Mouse (Mus musculus) stomach, embryonic 15.5 days (tissue): Measurements from ENCODE around the gene Rps6kb2. TPM values are rescaled to one million over a fixed set of nuclear protein-coding genes. Genes with fewer than 3 reads are reported as not detected.

Experiments
- ATAC-seq: fragments of 200-750 bp; cut with Nextera tagmentation; 2 replicates; pipeline ENCODE4 v1.8.0; 2017; ENCODE audit warnings: low read depth, moderate number of reproducible peaks, moderate TSS enrichment; ENCODE audit not compliant: insufficient read depth, low FRiP score
- H3K27ac ChIP-seq: fragments of 300-500 bp; sonication (generic); 2 replicates; pipeline ENCODE4 v1.5.1; 2015; ENCODE audit warnings: mild to moderate bottlenecking, inconsistent platforms
- H3K27me3 ChIP-seq: fragments of 300-500 bp; sonication (generic); replicated peaks from 2 replicates; pipeline ENCODE4 v1.6.1; 2015; ENCODE audit warnings: inconsistent platforms
- H3K36me3 ChIP-seq: fragments of 300-500 bp; sonication (generic); 2 replicates; pipeline ENCODE4 v1.6.1; 2015; ENCODE audit warnings: inconsistent platforms
- H3K4me1 ChIP-seq: fragments of 300-500 bp; sonication (generic); 2 replicates; pipeline ENCODE4 v1.6.1; 2015; ENCODE audit warnings: inconsistent platforms
- H3K4me2 ChIP-seq: fragments of 300-500 bp; sonication (generic); 2 replicates; pipeline ENCODE4 v1.6.1; 2015; ENCODE audit warnings: mild to moderate bottlenecking, inconsistent platforms
- H3K4me3 ChIP-seq: fragments of 300-500 bp; sonication (generic); replicated peaks from 2 replicates; pipeline ENCODE4 v1.5.1; 2015; ENCODE audit warnings: inconsistent platforms
- H3K9ac ChIP-seq: fragments of 300-500 bp; sonication (generic); 2 replicates; pipeline ENCODE4 v1.6.1; 2015; ENCODE audit warnings: inconsistent platforms
- H3K9me3 ChIP-seq: fragments of 300-500 bp; sonication (generic); 2 replicates; pipeline ENCODE4 v1.6.1; 2016; ENCODE audit warnings: inconsistent platforms
- WGBS: fragments of 180-500 bp; shearing (Covaris S2); methylation state at CpG from one replicate; pipeline ENCODE4 v1.1.7; 2015; 5-methylcytosine and 5-hydroxymethylcytosine counted together
- polyA plus RNA-seq: library from polyadenylated mRNA; unstranded; fragments of >200 nt; fragmentation: Nextera tagmentation; extraction: Ambion mirVana; gene quantifications from 2 replicates; pipeline ENCODE4 v1.2.1, GENCODE M21; 2015

Rps6kb2 gene
- polyA plus RNA-seq, 1 experiment from 2014 or later, result 44.7 TPM

- 68% methylated on average over 3 of the region's 3 CpGs for WGBS
- H3K4me2 ChIP-seq, result no peak overlapping the region
- H3K9ac ChIP-seq, result no peak overlapping the region
- H3K4me3 ChIP-seq, result no peak overlapping the region
- ATAC-seq, result no peak
- H3K27ac ChIP-seq, result no peak overlapping the region
- no peaks in the 10 kb centered on the region for H3K9me3 ChIP-seq
- H3K4me1 ChIP-seq, result peaks cover 11% of the 10 kb centered on the region; the same call in 1 of the 2 replicates
- H3K36me3 ChIP-seq, result peaks cover 12% of the 10 kb centered on the region
- no peaks in the 10 kb centered on the region for H3K27me3 ChIP-seq
Measured at GRCm38 (mm10) chr19:4164100-4164499, 946 bp upstream of the Rps6kb2 start.

GRCm38 (mm10) chr19:4163543-4163887, 361 bp upstream of the Rps6kb2 start:
- Histone ChIP-seq H3K27me3 (no peaks in the 10 kb centered on the region), H3K9ac (peak overlapping the region; percentile 67; the same call in 1 of the 2 replicates), H3K4me3 (peak overlapping the region; percentile 62), H3K4me2 (peak overlapping the region; percentile 90), H3K9me3 (no peaks in the 10 kb centered on the region), H3K27ac (peak overlapping the region; percentile 70), H3K4me1 (peaks cover 11% of the 10 kb centered on the region; the same call in 1 of the 2 replicates), H3K36me3 (peaks cover 14% of the 10 kb centered on the region)
- no peak for ATAC-seq
- 26% methylated on average over 4 of the region's 4 CpGs for WGBS

- 96% methylated on average over 8 of the region's 8 CpGs for WGBS
- H3K4me3 ChIP-seq, result no peak overlapping the region
- peaks cover 11% of the 10 kb centered on the region; the same call in 1 of the 2 replicates for H3K4me1 ChIP-seq
- H3K27me3 ChIP-seq, result no peaks in the 10 kb centered on the region
- no peaks in the 10 kb centered on the region for H3K9me3 ChIP-seq
- no peak overlapping the region for H3K9ac ChIP-seq
- H3K27ac ChIP-seq, result no peak overlapping the region
- no peak for ATAC-seq
- H3K36me3 ChIP-seq, result peaks cover 37% of the 10 kb centered on the region
- H3K4me2 ChIP-seq, result no peak overlapping the region
Measured at GRCm38 (mm10) chr19:4159049-4159448, 4.1 kb downstream of the Rps6kb2 start.

- Histone ChIP-seq H3K4me1 (no peaks in the 10 kb centered on the region), H3K9me3 (no peaks in the 10 kb centered on the region), H3K27me3 (no peaks in the 10 kb centered on the region), H3K9ac (no peak overlapping the region), H3K27ac (no peak overlapping the region), H3K4me3 (no peak overlapping the region), H3K4me2 (no peak overlapping the region), H3K36me3 (peaks cover 40% of the 10 kb centered on the region)
- WGBS, result 86% methylated on average over 12 of the region's 12 CpGs
- no peak for ATAC-seq
Measured at GRCm38 (mm10) chr19:4156771-4157170, 6.4 kb downstream of the Rps6kb2 start.

- H3K36me3 ChIP-seq, result peaks cover 41% of the 10 kb centered on the region
- H3K4me2 ChIP-seq, result no peak overlapping the region
- H3K9me3 ChIP-seq, result no peaks in the 10 kb centered on the region
- H3K4me3 ChIP-seq, result no peak overlapping the region
- H3K4me1 ChIP-seq, result no peaks in the 10 kb centered on the region
- H3K27me3 ChIP-seq, result no peaks in the 10 kb centered on the region
- H3K27ac ChIP-seq, result no peak overlapping the region
- no peak for ATAC-seq
- no peak overlapping the region for H3K9ac ChIP-seq
- WGBS, result 71% methylated on average over 20 of the region's 20 CpGs
Measured at GRCm38 (mm10) chr19:4156073-4156579, 7.0 kb downstream of the Rps6kb2 start.

GRCm38 (mm10) chr19:4155223-4156072, 7.7 kb downstream of the Rps6kb2 start:
- WGBS, result 86% methylated on average over 6 of the region's 6 CpGs
- no peak overlapping the region for H3K9ac ChIP-seq
- no peak overlapping the region for H3K27ac ChIP-seq
- no peak overlapping the region for H3K4me2 ChIP-seq
- H3K4me1 ChIP-seq, result no peaks in the 10 kb centered on the region
- no peak for ATAC-seq
- H3K4me3 ChIP-seq, result no peak overlapping the region
- no peaks in the 10 kb centered on the region for H3K27me3 ChIP-seq
- peaks cover 44% of the 10 kb centered on the region for H3K36me3 ChIP-seq
- no peaks in the 10 kb centered on the region for H3K9me3 ChIP-seq

GRCm38 (mm10) chr19:4154437-4155222, 8.5 kb downstream of the Rps6kb2 start:
- 69% methylated on average over 13 of the region's 13 CpGs for WGBS
- H3K4me2 ChIP-seq, result no peak overlapping the region
- H3K36me3 ChIP-seq, result peaks cover 44% of the 10 kb centered on the region
- no peak overlapping the region for H3K9ac ChIP-seq
- no peak overlapping the region for H3K4me3 ChIP-seq
- no peaks in the 10 kb centered on the region for H3K9me3 ChIP-seq
- ATAC-seq, result no peak
- H3K4me1 ChIP-seq, result peaks cover 6% of the 10 kb centered on the region
- H3K27me3 ChIP-seq, result no peaks in the 10 kb centered on the region
- H3K27ac ChIP-seq, result no peak overlapping the region

GRCm38 (mm10) chr19:4153232-4153654, 9.9 kb downstream of the Rps6kb2 start, which contains the start of gene Ptprcap:
TSS of gene Ptprcap (plus strand) at chr19:4153604.
- ATAC-seq, result no peak
- Histone ChIP-seq H3K4me2 (no peak within 1 kb of the TSS), H3K36me3 (peaks cover 36% of the 10 kb centered on the region)

GRCm38 (mm10) chr19:4152445-4153231, 10.5 kb downstream of the Rps6kb2 start:
- Histone ChIP-seq H3K27me3 (no peaks in the 10 kb centered on the region), H3K27ac (no peak overlapping the region), H3K4me3 (no peak overlapping the region), H3K4me2 (no peak overlapping the region), H3K9ac (no peak overlapping the region), H3K36me3 (peaks cover 30% of the 10 kb centered on the region), H3K9me3 (no peaks in the 10 kb centered on the region), H3K4me1 (peaks cover 20% of the 10 kb centered on the region)
- 82% methylated on average over 8 of the region's 8 CpGs for WGBS
- ATAC-seq, result no peak

More at GRCm38 (mm10) chr19:4153232-4153654, 9.9 kb downstream of the Rps6kb2 start, which contains the start of gene Ptprcap:
- no peak within 1 kb of the TSS for H3K4me3 ChIP-seq
- H3K27ac ChIP-seq, result no peak within 1 kb of the TSS
- WGBS, result 75% methylated on average over 11 of the region's 11 CpGs
- H3K4me1 ChIP-seq, result peaks cover 14% of the 10 kb centered on the region
- H3K27me3 ChIP-seq, result no peaks in the 10 kb centered on the region
- H3K9ac ChIP-seq, result no peak within 1 kb of the TSS
- no peaks in the 10 kb centered on the region for H3K9me3 ChIP-seq

GRCm38 (mm10) chr19:4151898-4152297, 11.3 kb downstream of the Rps6kb2 start:
- ATAC-seq, result no peak
- H3K27me3 ChIP-seq, result no peaks in the 10 kb centered on the region
- 85% methylated on average over 5 of the region's 5 CpGs for WGBS

GRCm38 (mm10) chr19:4151488-4151860, 11.7 kb downstream of the Rps6kb2 start:
- Histone ChIP-seq H3K4me2 (no peak overlapping the region), H3K9me3 (no peaks in the 10 kb centered on the region), H3K27me3 (no peaks in the 10 kb centered on the region), H3K9ac (no peak overlapping the region), H3K36me3 (peaks cover 20% of the 10 kb centered on the region), H3K4me3 (no peak overlapping the region), H3K27ac (no peak overlapping the region), H3K4me1 (peaks cover 20% of the 10 kb centered on the region)
- 79% methylated on average over 5 of the region's 5 CpGs for WGBS
- no peak for ATAC-seq

More at GRCm38 (mm10) chr19:4151898-4152297, 11.3 kb downstream of the Rps6kb2 start:
- no peaks in the 10 kb centered on the region for H3K9me3 ChIP-seq
- H3K4me3 ChIP-seq, result no peak overlapping the region
- H3K27ac ChIP-seq, result no peak overlapping the region
- H3K4me1 ChIP-seq, result peaks cover 20% of the 10 kb centered on the region
- H3K36me3 ChIP-seq, result peaks cover 24% of the 10 kb centered on the region
- no peak overlapping the region for H3K4me2 ChIP-seq
- no peak overlapping the region for H3K9ac ChIP-seq
